Comparison of ENCODE assay signal across 8 mouse cellular contexts in genomic region chr8:91199876-91200275, GRCm38 (mm10). TPM values are rescaled to one million over a fixed set of nuclear protein-coding genes. Genes with fewer than 3 reads are reported as not detected.
DNase-seq lines count a peak whose midpoint lies in the region; ATAC-seq and TF ChIP-seq lines count a peak whose summit lies in the region.

Gene Aktip (minus strand): TSS chr8:91199976.

- H3K9ac ChIP-seq in forebrain, embryonic 12.5 days, result no peak within 1 kb of the TSS
- no peak within 1 kb of the TSS for H3K9ac ChIP-seq in limb, embryonic 11.5 days (ENCODE audit: low read length)

- DNase-seq in thymus, adult 2 months, result no peak
- no peak for DNase-seq in thymus, postnatal 10 days (ENCODE audit: low spot score in 2 of 2)
- no peak for DNase-seq in heart, postnatal 25 days (ENCODE audit: low spot score)
- DNase-seq in limb, embryonic 11.5 days (ENCODE audit: low spot score), result no peak
- DNase-seq in Muller cell, postnatal 12 days (ENCODE audit: inconsistent ontology term), result no peak
- DNase-seq in testis, postnatal 14 days (ENCODE audit: low spot score), result no peak
- no peak for DNase-seq in thymus, postnatal 36 days

- no peaks in the 10 kb centered on the region for H3K27me3 ChIP-seq in thymus, adult 2 months (ENCODE audit: control insufficient read depth, insufficient read depth, low read length)
- peaks cover 14% of the 10 kb centered on the region; the same call in 1 of the 2 replicates for H3K27me3 ChIP-seq in forebrain, embryonic 12.5 days
- no peaks in the 10 kb centered on the region for H3K27me3 ChIP-seq in limb, embryonic 11.5 days (ENCODE audit: control insufficient read depth, insufficient read depth, low read length)

- no peak within 1 kb of the TSS for H3K4me3 ChIP-seq in thymus, adult 2 months (ENCODE audit: control insufficient read depth, insufficient read depth, low read length)
- H3K4me3 ChIP-seq in forebrain, embryonic 12.5 days (replicated peaks), result no peak within 1 kb of the TSS
- H3K4me3 ChIP-seq in limb, embryonic 11.5 days (ENCODE audit: low read depth, low read length), result no peak within 1 kb of the TSS

- WGBS in thymus, adult 2 months, result 97% methylated on average over 7 of the region's 7 CpGs
- WGBS in forebrain, embryonic 12.5 days, result 94% methylated on average over 7 of the region's 7 CpGs
- 92% methylated on average over 7 of the region's 7 CpGs for WGBS in limb, embryonic 11.5 days

- H3K4me1 ChIP-seq in thymus, adult 2 months (replicated peaks; ENCODE audit: control insufficient read depth, insufficient read depth, low read length), result peaks cover 12% of the 10 kb centered on the region
- H3K4me1 ChIP-seq in forebrain, embryonic 12.5 days, result peaks cover 5% of the 10 kb centered on the region; the same call in 1 of the 2 replicates
- H3K4me1 ChIP-seq in limb, embryonic 11.5 days (ENCODE audit: control insufficient read depth, insufficient read depth, low read length), result no peaks in the 10 kb centered on the region

- no peak within 1 kb of the TSS for H3K27ac ChIP-seq in thymus, adult 2 months (ENCODE audit: control insufficient read depth, insufficient read depth, low read length)
- H3K27ac ChIP-seq in forebrain, embryonic 12.5 days, result no peak within 1 kb of the TSS
- H3K27ac ChIP-seq in limb, embryonic 11.5 days (replicated peaks; ENCODE audit: low read depth, low read length), result no peak within 1 kb of the TSS

- no peak for TF ChIP-seq POLR2A in thymus, adult 2 months (IDR thresholded peaks at IDR 0.05; ENCODE audit: control insufficient read depth, extremely low read depth, insufficient read depth, low read length, poor library complexity)

- H3K4me2 ChIP-seq in forebrain, embryonic 12.5 days, result no peak within 1 kb of the TSS
- H3K4me2 ChIP-seq in limb, embryonic 11.5 days (ENCODE audit: low read depth, severe bottlenecking), result no peak within 1 kb of the TSS

- H3K9me3 ChIP-seq in forebrain, embryonic 12.5 days, result no peaks in the 10 kb centered on the region
- H3K9me3 ChIP-seq in limb, embryonic 11.5 days (ENCODE audit: control insufficient read depth, low read length), result no peaks in the 10 kb centered on the region; the same call in 1 of the 2 replicates

- TF ChIP-seq CTCF in thymus, adult 2 months (IDR thresholded peaks at IDR 0.05; ENCODE audit: borderline replicate concordance, control insufficient read depth, extremely low read depth, insufficient read depth, low read length, poor library complexity), result no peak

- no peak for ATAC-seq in forebrain, embryonic 12.5 days (ENCODE audit: low FRiP score)
- no peak for ATAC-seq in limb, embryonic 11.5 days (ENCODE audit: insufficient number of reproducible peaks, low FRiP score, low TSS enrichment, low read depth)

- no peaks in the 10 kb centered on the region for H3K36me3 ChIP-seq in thymus, adult 2 months (ENCODE audit: control insufficient read depth, insufficient read depth, low read length)
- H3K36me3 ChIP-seq in forebrain, embryonic 12.5 days (replicated peaks), result no peaks in the 10 kb centered on the region
- no peaks in the 10 kb centered on the region for H3K36me3 ChIP-seq in limb, embryonic 11.5 days (ENCODE audit: control insufficient read depth, insufficient read depth, low read length)

- intact Hi-C loops in heart, postnatal 25 days (cut with DNase I), result loop anchor here (10.0 kb wide), 3 partner anchors 285 to 1515 kb away; no protein-coding TSS in a partner anchor

RNA-seq across cellular contexts. Expression of gene Aktip, which starts in this region (rescaled TPM):
- polyA plus RNA-seq in thymus, adult 2 months (2012; rRNA removed), result 20.7 and 25.0 TPM in 2 replicates
- 96.5 and 99.3 TPM in 2 replicates for polyA plus RNA-seq in forebrain, embryonic 12.5 days (2016; fragmentation: Nextera tagmentation; extraction: Ambion mirVana)
- total RNA-seq in heart, postnatal 25 days (2021), result 10 to 100 TPM; 50.4 to 52.5 TPM
- polyA plus RNA-seq in limb, embryonic 11.5 days (2014; fragmentation: Nextera tagmentation; extraction: Ambion mirVana), result 45.4 and 45.6 TPM in 2 replicates
